Mouse (Mus musculus): ENCODE results near the gene Kmt5a. TPM values are rescaled to one million over a fixed set of nuclear protein-coding genes. Genes with fewer than 3 reads are reported as not detected.
A peak's percentile ranks its signal among the peaks of the same experiment; 100 is the strongest.

The Kmt5a gene
- polyA plus RNA-seq, 1 experiment from 2014 or later = 105 TPM

DNA sequence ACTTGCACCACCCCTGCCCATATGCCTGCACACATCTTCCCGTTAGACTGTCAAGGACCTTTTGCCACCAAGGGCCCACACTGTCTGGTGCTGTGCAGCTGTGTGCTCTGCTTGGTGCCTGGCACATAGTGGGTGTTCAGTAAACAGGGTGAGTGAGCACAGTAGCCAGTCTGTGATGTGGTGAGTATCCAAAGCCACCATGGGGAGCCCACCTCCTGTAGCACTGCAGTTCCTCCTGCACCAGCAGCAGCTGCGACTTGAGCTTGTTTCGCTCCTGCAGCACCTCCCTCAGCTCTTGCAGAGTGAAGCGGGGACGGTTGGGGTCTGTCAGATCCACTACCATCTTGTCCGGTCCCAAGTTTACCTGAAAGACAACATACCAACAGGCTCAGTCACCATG, 29.8 kb downstream of the Kmt5a start:
- Histone ChIP-seq H3K9ac (no peak overlapping the region), H3K4me2 (replicated peaks) (no peak overlapping the region), H3K4me3 (replicated peaks) (no peak overlapping the region), H3K4me1 (replicated peaks) (no peaks in the 10 kb centered on the region), H3K9me3 (no peaks in the 10 kb centered on the region), H3K36me3 (peaks cover 8% of the 10 kb centered on the region), H3K27me3 (replicated peaks) (no peaks in the 10 kb centered on the region), H3K27ac (no peak overlapping the region)
- 92% methylated on average over 6 of the region's 6 CpGs for WGBS
- no peak for ATAC-seq

DNA sequence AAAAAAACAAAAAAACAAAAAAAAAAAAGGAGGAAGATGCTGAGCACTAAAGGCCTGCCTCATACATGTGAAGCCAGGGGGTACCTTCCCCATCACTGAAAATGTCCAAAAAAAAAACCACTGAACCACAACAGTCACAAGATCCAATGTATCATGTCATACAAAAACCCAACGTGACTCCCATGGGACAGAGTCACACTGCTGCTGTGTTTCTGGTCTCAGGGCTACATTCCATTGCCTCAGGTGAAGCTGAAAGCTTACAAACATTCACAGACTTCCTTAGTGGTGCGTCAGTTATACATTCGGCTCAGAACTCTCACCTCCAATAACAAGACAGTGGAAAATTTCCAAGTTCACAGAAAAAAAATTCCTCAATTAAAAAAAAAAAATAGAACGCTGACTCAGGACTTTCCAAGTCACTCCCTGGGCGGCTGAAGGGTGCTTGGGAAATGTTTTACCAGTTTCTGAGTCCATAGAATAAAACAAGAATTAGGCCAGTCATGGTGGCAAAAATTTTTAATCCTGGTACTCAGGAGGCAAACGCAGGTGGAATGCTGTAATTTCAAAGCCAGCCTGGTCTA, 31.0 kb downstream of the Kmt5a start:
- Histone ChIP-seq H3K4me1 (replicated peaks) (no peaks in the 10 kb centered on the region), H3K4me2 (replicated peaks) (no peak overlapping the region), H3K27me3 (replicated peaks) (no peaks in the 10 kb centered on the region), H3K36me3 (peaks cover 8% of the 10 kb centered on the region), H3K9me3 (no peaks in the 10 kb centered on the region), H3K27ac (no peak overlapping the region), H3K9ac (no peak overlapping the region), H3K4me3 (replicated peaks) (no peak overlapping the region)
- no peak for ATAC-seq
- WGBS = 80% methylated on average over 6 of the region's 6 CpGs

DNA sequence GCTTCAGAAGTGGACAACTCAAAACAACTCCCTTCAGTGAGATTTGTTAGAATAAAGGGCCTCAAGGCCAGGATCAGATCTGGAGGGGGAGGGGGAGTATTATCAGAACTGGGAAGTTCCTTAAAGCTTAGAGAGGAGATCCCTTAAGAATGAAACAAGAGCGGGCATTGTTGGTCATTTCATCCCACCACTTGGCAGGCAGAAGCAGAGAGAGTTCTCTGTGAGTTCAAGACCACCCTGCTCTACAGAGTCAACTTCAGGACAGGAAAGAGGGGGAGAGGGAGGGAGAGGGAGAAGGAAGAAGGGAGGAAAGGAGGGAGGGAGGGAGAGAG, 39.1 kb downstream of the Kmt5a start:
- 70% methylated on average over 1 of the region's 1 CpGs for WGBS
- Histone ChIP-seq H3K4me2 (replicated peaks) (no peak overlapping the region), H3K9ac (no peak overlapping the region), H3K36me3 (no peaks in the 10 kb centered on the region), H3K27ac (no peak overlapping the region), H3K27me3 (replicated peaks) (no peaks in the 10 kb centered on the region), H3K9me3 (no peaks in the 10 kb centered on the region), H3K4me1 (replicated peaks) (peaks cover 8% of the 10 kb centered on the region), H3K4me3 (replicated peaks) (no peak overlapping the region)
- no peak for ATAC-seq

DNA sequence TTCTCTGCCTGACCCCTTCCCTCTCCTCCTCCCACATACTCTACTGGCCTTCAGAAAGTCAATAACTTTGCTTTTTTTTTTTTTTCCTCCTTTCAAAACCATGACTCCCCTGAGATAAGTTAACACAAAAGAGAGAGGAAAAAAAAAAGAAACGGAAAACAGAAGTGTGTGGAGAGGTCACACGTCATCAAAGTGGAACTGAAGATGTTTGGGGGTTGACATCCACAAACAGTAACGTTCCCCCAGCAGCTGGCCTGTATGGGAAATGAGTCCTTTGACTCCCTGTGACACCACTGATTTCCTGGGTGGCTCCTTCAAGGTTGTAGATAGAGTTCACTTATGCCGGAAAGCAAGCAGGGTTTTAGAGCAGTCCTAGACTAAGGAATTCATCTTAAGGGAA, 40.4 kb downstream of the Kmt5a start:
- Histone ChIP-seq H3K27ac (no peak overlapping the region), H3K4me2 (replicated peaks) (no peak overlapping the region), H3K27me3 (replicated peaks) (no peaks in the 10 kb centered on the region), H3K36me3 (no peaks in the 10 kb centered on the region), H3K4me3 (replicated peaks) (no peak overlapping the region), H3K4me1 (replicated peaks) (peaks cover 8% of the 10 kb centered on the region), H3K9me3 (no peaks in the 10 kb centered on the region), H3K9ac (no peak overlapping the region)
- ATAC-seq = no peak
- WGBS = 77% methylated on average over 4 of the region's 4 CpGs

DNA sequence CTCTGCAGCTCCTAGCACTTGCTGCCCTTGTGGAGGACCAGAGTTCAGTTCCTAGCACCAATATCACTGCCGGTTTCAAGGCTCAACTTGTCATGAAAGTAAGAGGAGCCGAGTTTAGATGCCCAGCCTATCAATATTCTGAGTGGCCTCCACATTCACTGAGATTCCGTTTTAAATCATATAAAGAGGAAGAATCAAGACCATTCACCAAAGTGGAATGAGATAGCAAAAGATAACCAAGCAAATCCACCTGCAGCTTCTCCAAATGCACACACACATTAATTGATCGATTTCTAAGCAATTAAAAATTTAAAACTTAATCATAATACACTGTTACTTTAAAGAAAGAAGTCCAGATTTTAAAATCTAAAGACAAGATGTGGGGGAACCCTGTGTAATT, 42.0 kb downstream of the Kmt5a start:
- Histone ChIP-seq H3K4me3 (replicated peaks) (no peak overlapping the region), H3K27ac (no peak overlapping the region), H3K9me3 (no peaks in the 10 kb centered on the region), H3K9ac (no peak overlapping the region), H3K36me3 (no peaks in the 10 kb centered on the region), H3K4me2 (replicated peaks) (no peak overlapping the region), H3K4me1 (replicated peaks) (peaks cover 8% of the 10 kb centered on the region), H3K27me3 (replicated peaks) (no peaks in the 10 kb centered on the region)
- WGBS = 88% methylated on average over 4 of the region's 4 CpGs
- ATAC-seq = no peak

DNA sequence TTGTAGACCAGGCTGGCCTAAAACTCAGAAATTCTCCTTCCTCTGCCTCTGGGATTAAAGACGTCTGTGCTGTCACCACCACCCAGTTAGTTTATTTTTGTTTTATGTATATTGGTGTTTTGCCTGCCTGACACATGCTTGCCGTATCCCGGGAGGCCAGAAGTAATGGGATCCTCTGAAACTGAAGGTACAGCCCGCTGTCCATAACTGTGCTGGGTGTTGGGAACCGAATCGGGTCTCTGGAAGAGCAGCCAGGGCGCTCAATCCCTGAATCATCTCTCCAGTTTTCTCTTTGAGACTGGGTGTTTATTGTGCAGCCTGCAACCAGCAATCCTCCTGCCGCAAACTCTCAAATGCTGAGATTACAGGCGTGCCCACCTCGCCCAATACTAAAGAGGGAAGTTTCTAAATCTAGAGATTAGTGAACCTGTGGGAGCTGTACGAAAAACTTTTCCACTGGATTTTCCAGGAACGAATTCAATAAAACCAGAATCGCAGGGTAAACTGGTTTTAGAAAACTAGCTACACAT, 42.8 kb downstream of the Kmt5a start:
- Histone ChIP-seq H3K27ac (peak overlapping the region; percentile 99), H3K36me3 (no peaks in the 10 kb centered on the region), H3K27me3 (replicated peaks) (no peaks in the 10 kb centered on the region), H3K4me2 (replicated peaks) (peak overlapping the region; percentile 70), H3K4me3 (replicated peaks) (peak overlapping the region; percentile 55), H3K9ac (peak overlapping the region; percentile 74), H3K9me3 (no peaks in the 10 kb centered on the region), H3K4me1 (replicated peaks) (peaks cover 8% of the 10 kb centered on the region)
- WGBS = 3% methylated on average over 13 of the region's 13 CpGs
- ATAC-seq = no peak

DNA sequence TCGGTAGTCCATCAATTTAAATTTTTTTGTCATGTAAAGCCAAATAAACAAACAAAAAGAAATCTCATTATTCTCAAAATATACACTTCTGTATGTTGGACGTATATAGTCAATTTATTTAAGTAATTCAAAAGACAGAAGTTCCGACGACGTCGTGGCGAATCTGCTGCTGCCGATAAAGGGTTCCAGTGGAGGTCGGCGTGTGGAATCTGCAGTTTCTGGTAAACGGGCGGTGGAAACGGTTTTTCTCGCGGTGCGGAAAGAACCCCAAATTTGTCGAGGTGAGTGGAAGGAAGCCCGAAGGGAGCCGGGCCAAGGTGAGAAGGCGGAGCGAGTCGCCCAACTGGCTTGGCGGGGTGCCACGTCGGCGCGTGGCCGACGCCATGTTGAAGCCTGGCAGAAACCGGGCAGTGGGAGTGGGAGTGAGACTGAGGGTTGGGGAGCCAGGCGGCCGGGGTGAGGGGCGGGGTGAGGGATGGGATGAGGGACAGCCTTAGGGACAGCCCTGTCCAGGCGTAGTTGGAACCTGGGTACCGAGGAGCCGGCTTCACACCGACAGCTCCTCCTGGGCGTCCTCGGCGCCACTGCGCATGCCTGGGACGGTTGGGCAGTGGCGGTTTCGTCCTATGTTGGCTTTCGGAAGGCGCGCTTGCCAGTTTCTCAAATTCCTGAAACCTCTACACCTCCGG, 43.4 kb downstream of the Kmt5a start, which contains the start of gene Snrnp35:
TSS of gene Snrnp35 (plus strand) at position 169 of the 689 bp plus-strand sequence.
- Histone ChIP-seq H3K4me2 (replicated peaks) (peak within 1 kb of the TSS; percentile 70), H3K36me3 (no peaks in the 10 kb centered on the region)
- ATAC-seq = peak; percentile 92

DNA sequence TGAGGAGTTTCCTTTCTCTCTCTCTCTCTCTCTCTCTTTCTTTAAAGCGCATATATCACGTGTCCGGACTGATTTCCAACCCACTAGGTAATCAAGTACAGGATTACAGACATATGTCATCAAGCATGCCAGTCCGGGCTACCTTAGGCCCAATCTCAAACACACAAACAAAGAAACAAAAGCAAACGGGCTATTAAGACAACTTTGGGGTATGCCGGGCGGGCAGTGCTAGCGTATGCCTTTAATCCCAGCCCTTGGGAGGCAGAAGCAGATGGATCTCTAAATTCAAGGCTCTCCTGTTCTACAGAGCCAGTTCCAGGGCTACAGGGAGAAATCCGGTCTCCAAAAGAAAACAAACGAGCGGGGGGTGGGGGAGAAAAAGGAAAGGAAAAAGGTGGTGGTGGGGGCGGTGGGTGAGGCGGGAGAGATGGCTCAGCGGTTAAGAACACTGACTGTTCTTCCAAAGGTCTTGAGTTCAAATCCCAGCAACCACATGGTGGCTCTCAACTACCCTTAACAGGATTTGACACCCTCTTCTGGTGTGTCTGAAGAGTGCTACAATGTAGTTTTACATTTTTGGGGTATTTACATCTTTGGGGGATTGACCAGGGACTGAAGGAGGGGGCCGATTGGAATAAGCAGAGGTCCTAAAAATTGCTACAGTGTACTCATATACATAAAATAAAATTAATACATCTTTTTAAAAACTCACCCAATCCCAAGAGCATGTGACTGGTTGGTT, 44.1 kb downstream of the Kmt5a start:
- H3K36me3 ChIP-seq = no peaks in the 10 kb centered on the region
- peak overlapping the region; percentile 99 for H3K27ac ChIP-seq
- H3K4me1 ChIP-seq (replicated peaks) = peaks cover 4% of the 10 kb centered on the region; the same call in 1 of the 2 replicates
- no peaks in the 10 kb centered on the region for H3K27me3 ChIP-seq (replicated peaks)
- 7% methylated on average over 15 of the region's 15 CpGs for WGBS
- ATAC-seq = peak; percentile 52
- H3K4me3 ChIP-seq (replicated peaks) = peak overlapping the region; percentile 55
- no peaks in the 10 kb centered on the region for H3K9me3 ChIP-seq
- peak overlapping the region; percentile 70 for H3K4me2 ChIP-seq (replicated peaks)
- peak overlapping the region; percentile 74 for H3K9ac ChIP-seq

More for the DNA sequence above, 43.4 kb downstream of the Kmt5a start, which contains the start of gene Snrnp35:
- H3K27me3 ChIP-seq (replicated peaks) = no peaks in the 10 kb centered on the region
- peak within 1 kb of the TSS; percentile 55 for H3K4me3 ChIP-seq (replicated peaks)
- H3K9me3 ChIP-seq = no peaks in the 10 kb centered on the region
- WGBS = under 1% methylated on average over 48 of the region's 48 CpGs
- H3K4me1 ChIP-seq (replicated peaks) = peaks cover 8% of the 10 kb centered on the region
- H3K27ac ChIP-seq = peak within 1 kb of the TSS; percentile 99
- peak within 1 kb of the TSS; percentile 74 for H3K9ac ChIP-seq

DNA sequence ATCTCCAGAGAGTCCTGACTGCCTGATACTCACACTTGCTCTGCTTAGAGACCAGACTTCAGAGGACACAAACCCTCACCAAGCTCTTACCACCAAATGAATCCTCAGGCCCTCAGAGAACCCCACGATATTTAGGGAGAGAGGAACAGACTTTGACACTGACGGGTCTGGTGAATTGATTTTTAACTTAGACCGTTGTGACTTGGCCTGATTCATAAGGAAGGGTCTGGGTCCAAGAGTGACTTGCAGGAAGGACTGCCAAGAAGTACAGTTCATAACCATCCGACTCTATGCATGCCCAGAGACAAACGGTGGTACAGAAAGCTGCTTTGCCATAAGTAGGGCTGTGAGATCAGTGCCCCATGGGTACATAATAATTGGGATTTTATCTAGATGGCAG, 45.9 kb downstream of the Kmt5a start:
- H3K9ac ChIP-seq = no peak overlapping the region
- ATAC-seq = no peak
- 92% methylated on average over 5 of the region's 5 CpGs for WGBS
- no peak overlapping the region for H3K27ac ChIP-seq
- H3K36me3 ChIP-seq = no peaks in the 10 kb centered on the region
- 0 out of 2 replicates have a peak, but pooled peaks cover 2% of the 10 kb centered on the region for H3K4me1 ChIP-seq (replicated peaks)
- no peaks in the 10 kb centered on the region for H3K27me3 ChIP-seq (replicated peaks)
- H3K9me3 ChIP-seq = no peaks in the 10 kb centered on the region
- no peak overlapping the region for H3K4me2 ChIP-seq (replicated peaks)
- no peak overlapping the region for H3K4me3 ChIP-seq (replicated peaks)

DNA sequence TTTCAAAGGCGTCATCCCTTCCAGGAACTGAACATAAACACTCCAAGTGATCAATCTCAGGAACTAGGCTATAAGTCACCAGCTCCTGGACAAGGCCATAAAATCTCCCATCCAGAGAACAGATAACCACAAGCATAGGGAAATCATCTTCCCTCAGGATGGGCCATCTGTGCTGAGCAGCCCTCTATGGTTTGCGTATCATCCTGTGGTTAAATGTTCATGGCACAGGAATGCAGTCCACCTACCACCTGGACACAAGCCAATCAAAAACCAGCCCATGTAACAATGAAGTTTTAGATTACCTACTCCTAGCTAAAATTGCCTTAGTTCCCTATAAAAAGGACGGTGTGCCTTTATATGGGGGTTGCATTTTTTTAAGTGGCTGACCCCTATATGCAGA, 49.2 kb downstream of the Kmt5a start:
- no peak overlapping the region for H3K9ac ChIP-seq
- H3K27me3 ChIP-seq (replicated peaks) = no peaks in the 10 kb centered on the region
- no peak overlapping the region for H3K27ac ChIP-seq
- H3K4me1 ChIP-seq (replicated peaks) = no peaks in the 10 kb centered on the region
- H3K4me3 ChIP-seq (replicated peaks) = no peak overlapping the region
- H3K4me2 ChIP-seq (replicated peaks) = no peak overlapping the region
- 85% methylated on average over 3 of the region's 3 CpGs for WGBS
- H3K9me3 ChIP-seq = no peaks in the 10 kb centered on the region
- no peak for ATAC-seq
- 0 out of 2 replicates have a peak, but pooled peaks cover 11% of the 10 kb centered on the region for H3K36me3 ChIP-seq

DNA sequence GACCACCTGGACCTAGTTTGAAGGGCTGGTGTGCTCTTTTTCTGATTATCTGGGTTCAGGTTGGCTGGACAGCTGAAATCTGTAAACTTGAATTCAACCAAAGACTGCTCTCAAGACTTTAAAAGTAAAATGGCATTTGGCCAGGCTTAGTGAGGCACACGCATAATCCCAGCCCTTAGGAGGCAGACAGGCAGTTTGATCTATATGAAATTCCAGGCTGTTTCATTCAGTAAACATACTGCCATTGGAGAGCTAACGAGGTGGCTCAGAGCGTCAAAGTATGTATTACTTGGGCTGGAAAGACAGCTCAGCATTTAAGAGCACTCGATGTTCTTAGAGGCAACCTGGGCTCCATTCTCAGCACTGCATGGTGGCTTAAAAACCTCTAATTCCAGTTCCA, 52.0 kb downstream of the Kmt5a start:
- Histone ChIP-seq H3K27me3 (replicated peaks) (no peaks in the 10 kb centered on the region), H3K4me2 (replicated peaks) (no peak overlapping the region), H3K4me1 (replicated peaks) (0 out of 2 replicates have a peak, but pooled peaks cover 4% of the 10 kb centered on the region), H3K27ac (no peak overlapping the region), H3K36me3 (peaks cover 11% of the 10 kb centered on the region; the same call in 1 of the 2 replicates), H3K4me3 (replicated peaks) (no peak overlapping the region), H3K9ac (no peak overlapping the region), H3K9me3 (no peaks in the 10 kb centered on the region)
- no peak for ATAC-seq
- WGBS = 69% methylated on average over 4 of the region's 4 CpGs

DNA sequence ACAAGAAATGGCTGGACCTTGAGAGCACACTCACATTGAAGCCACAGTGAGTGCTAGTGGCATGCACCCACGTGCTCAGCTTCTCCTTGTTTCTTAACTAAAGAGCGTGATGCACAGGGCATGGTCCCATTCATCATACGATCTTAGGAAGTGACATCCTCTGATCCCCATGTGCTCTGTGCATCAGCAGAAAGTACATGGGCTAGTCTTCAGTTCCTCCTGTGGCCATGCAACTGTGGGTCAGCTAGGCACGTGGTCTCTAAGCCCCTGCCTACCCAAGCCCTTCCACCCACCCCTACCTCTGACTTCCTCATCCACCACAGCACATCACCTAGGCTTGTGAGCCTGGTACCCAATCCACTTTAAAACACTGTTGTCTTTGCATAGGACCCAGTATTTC, 52.9 kb downstream of the Kmt5a start:
- no peak overlapping the region for H3K9ac ChIP-seq
- no peak overlapping the region for H3K4me3 ChIP-seq (replicated peaks)
- no peak for ATAC-seq
- H3K4me1 ChIP-seq (replicated peaks) = peaks cover 6% of the 10 kb centered on the region; the same call in 1 of the 2 replicates
- no peak overlapping the region for H3K4me2 ChIP-seq (replicated peaks)
- peaks cover 11% of the 10 kb centered on the region; the same call in 1 of the 2 replicates for H3K36me3 ChIP-seq
- H3K27me3 ChIP-seq (replicated peaks) = no peaks in the 10 kb centered on the region
- WGBS = 87% methylated on average over 4 of the region's 4 CpGs
- H3K9me3 ChIP-seq = no peaks in the 10 kb centered on the region
- no peak overlapping the region for H3K27ac ChIP-seq
